Mouse (Mus musculus) liver, embryonic 13.5 days (tissue): ENCODE measurements around the gene Rusc1. TPM values are rescaled to one million over a fixed set of nuclear protein-coding genes. Genes with fewer than 3 reads are reported as not detected.

Source experiments
- ATAC-seq: fragments of 200-750 bp; cut with Nextera tagmentation; 2 replicates; pipeline ENCODE4 v1.8.0; 2017; ENCODE audit warnings: low read depth, mild to moderate bottlenecking, moderate number of reproducible peaks, moderate library complexity
- DNase-seq: peaks from one replicate; pipeline ENCODE4 v3.0.0; 2022
- H3K27ac ChIP-seq: fragments of 300-500 bp; sonication (generic); 2 replicates; pipeline ENCODE4 v1.5.1; 2015; ENCODE audit warnings: moderate library complexity, mild to moderate bottlenecking, inconsistent platforms
- H3K27me3 ChIP-seq: fragments of 300-500 bp; sonication (generic); 2 replicates; pipeline ENCODE4 v1.6.1; 2015; ENCODE audit warnings: mild to moderate bottlenecking, inconsistent platforms
- H3K36me3 ChIP-seq: fragments of 300-500 bp; sonication (generic); 2 replicates; pipeline ENCODE4 v1.6.1; 2015; ENCODE audit warnings: mild to moderate bottlenecking, inconsistent platforms
- H3K4me1 ChIP-seq: fragments of 300-500 bp; sonication (generic); replicated peaks from 2 replicates; pipeline ENCODE4 v1.6.1; 2015; ENCODE audit warnings: inconsistent platforms
- H3K4me2 ChIP-seq: fragments of 300-500 bp; sonication (generic); 2 replicates; pipeline ENCODE4 v1.6.1; 2015; ENCODE audit warnings: inconsistent platforms, mild to moderate bottlenecking, moderate library complexity
- H3K4me3 ChIP-seq: fragments of 300-500 bp; sonication (generic); replicated peaks from 2 replicates; pipeline ENCODE4 v1.5.1; 2015; ENCODE audit warnings: mild to moderate bottlenecking, inconsistent platforms
- H3K9ac ChIP-seq: fragments of 300-500 bp; sonication (generic); 2 replicates; pipeline ENCODE4 v1.6.1; 2015; ENCODE audit warnings: mild to moderate bottlenecking, inconsistent platforms
- H3K9me3 ChIP-seq: fragments of 300-500 bp; sonication (generic); replicated peaks from 2 replicates; pipeline ENCODE4 v1.6.1; 2016; ENCODE audit warnings: inconsistent platforms
- WGBS: fragments of 180-500 bp; shearing (Covaris S2); methylation state at CpG from one replicate; pipeline ENCODE4 v1.1.7; 2015; ENCODE audit not compliant: insufficient replicate concordance; 5-methylcytosine and 5-hydroxymethylcytosine counted together
- polyA plus RNA-seq: library from polyadenylated mRNA; unstranded; fragments of >200 nt; fragmentation: Nextera tagmentation; extraction: Ambion mirVana; gene quantifications from 2 replicates; pipeline ENCODE4 v1.2.1, GENCODE M21; 2015

The Rusc1 gene
- polyA plus RNA-seq = 5.5 and 5.9 TPM in 2 replicates

- Histone ChIP-seq H3K4me3 (peak within 1 kb of the TSS; percentile 26), H3K36me3 (peaks cover 44% of the 10 kb centered on the region), H3K4me1 (peaks cover 65% of the 10 kb centered on the region), H3K9ac (peak within 1 kb of the TSS; percentile 47), H3K27ac (no peak within 1 kb of the TSS), H3K9me3 (no peaks in the 10 kb centered on the region), H3K27me3 (peaks cover 37% of the 10 kb centered on the region), H3K4me2 (peak within 1 kb of the TSS; percentile 100)
- DNase-seq (peak; percentile 79), ATAC-seq (peak; percentile 41)
- WGBS = 6% methylated on average over 18 of the region's 18 CpGs
Measured at GRCm38 (mm10) chr3:89093175-89093574, at the start of gene Rusc1. Rusc1 (minus strand) TSS chr3:89093311.

GRCm38 (mm10) chr3:89136365-89136764 is 43.3 kb upstream of the Rusc1 start:
- peak overlapping the region; percentile 76 for H3K4me2 ChIP-seq
- H3K27me3 ChIP-seq = no peaks in the 10 kb centered on the region
- 16% methylated on average over 9 of the region's 9 CpGs for WGBS
- peak; percentile 47 for ATAC-seq
- no peaks in the 10 kb centered on the region for H3K9me3 ChIP-seq
- peaks cover 34% of the 10 kb centered on the region for H3K36me3 ChIP-seq
- peaks cover 95% of the 10 kb centered on the region for H3K4me1 ChIP-seq
- H3K9ac ChIP-seq = peak overlapping the region; percentile 85
- peak; percentile 68 for DNase-seq
- peak overlapping the region; percentile 73 for H3K4me3 ChIP-seq
- peak overlapping the region; percentile 95 for H3K27ac ChIP-seq

GRCm38 (mm10) chr3:89135958-89136357 is 42.8 kb upstream of the Rusc1 start, which contains the start of gene Pklr:
Pklr (plus strand) TSS chr3:89136142.
- H3K4me2 ChIP-seq = peak within 1 kb of the TSS; percentile 79
- peak; percentile 72 for DNase-seq
- no peaks in the 10 kb centered on the region for H3K27me3 ChIP-seq
- peak within 1 kb of the TSS; percentile 85 for H3K9ac ChIP-seq
- H3K4me1 ChIP-seq = peaks cover 93% of the 10 kb centered on the region
- peak; percentile 62 for ATAC-seq
- no peaks in the 10 kb centered on the region for H3K9me3 ChIP-seq
- WGBS = 15% methylated on average over 3 of the region's 3 CpGs
- peak within 1 kb of the TSS; percentile 95 for H3K27ac ChIP-seq
- peak within 1 kb of the TSS; percentile 73 for H3K4me3 ChIP-seq
- peaks cover 30% of the 10 kb centered on the region for H3K36me3 ChIP-seq

GRCm38 (mm10) chr3:89133752-89134151 is 40.6 kb upstream of the Rusc1 start:
- Histone ChIP-seq H3K9ac (peak overlapping the region; percentile 75), H3K27ac (peak overlapping the region; percentile 95), H3K4me2 (peak overlapping the region; percentile 79), H3K4me1 (peaks cover 93% of the 10 kb centered on the region), H3K36me3 (peaks cover 8% of the 10 kb centered on the region), H3K4me3 (peak overlapping the region; percentile 55), H3K9me3 (no peaks in the 10 kb centered on the region), H3K27me3 (no peaks in the 10 kb centered on the region)
- ATAC-seq (peak; percentile 8), DNase-seq (no peak)
- 18% methylated on average over 1 of the region's 1 CpGs for WGBS

DNA sequence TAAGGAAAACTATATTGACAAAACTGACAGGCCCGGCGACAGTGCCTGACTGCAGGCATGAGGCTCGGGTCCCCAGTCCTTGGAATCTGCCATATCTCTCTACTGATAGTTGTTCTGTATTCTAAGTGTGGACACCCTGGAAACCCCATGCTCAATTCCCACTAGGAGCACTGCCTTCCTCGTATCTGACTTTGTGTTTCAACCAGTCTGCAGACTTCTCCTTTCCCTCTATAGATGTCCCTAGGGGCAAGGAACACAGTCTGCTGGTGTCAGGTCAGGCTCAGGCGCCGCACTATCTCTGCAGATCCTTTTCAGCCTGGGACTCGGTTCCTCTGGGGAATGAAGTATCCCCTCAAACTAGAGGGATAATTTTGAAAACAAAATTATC is 39.9 kb upstream of the Rusc1 start:
- no peak for ATAC-seq
- Histone ChIP-seq H3K9me3 (no peaks in the 10 kb centered on the region), H3K36me3 (peaks cover 2% of the 10 kb centered on the region; the same call in 1 of the 2 replicates), H3K27ac (peak overlapping the region; percentile 95), H3K4me3 (peak overlapping the region; percentile 55), H3K4me1 (peaks cover 93% of the 10 kb centered on the region), H3K4me2 (peak overlapping the region; percentile 79), H3K9ac (peak overlapping the region; percentile 75), H3K27me3 (no peaks in the 10 kb centered on the region)
- no peak for DNase-seq
- WGBS = 28% methylated on average over 7 of the region's 7 CpGs

DNA sequence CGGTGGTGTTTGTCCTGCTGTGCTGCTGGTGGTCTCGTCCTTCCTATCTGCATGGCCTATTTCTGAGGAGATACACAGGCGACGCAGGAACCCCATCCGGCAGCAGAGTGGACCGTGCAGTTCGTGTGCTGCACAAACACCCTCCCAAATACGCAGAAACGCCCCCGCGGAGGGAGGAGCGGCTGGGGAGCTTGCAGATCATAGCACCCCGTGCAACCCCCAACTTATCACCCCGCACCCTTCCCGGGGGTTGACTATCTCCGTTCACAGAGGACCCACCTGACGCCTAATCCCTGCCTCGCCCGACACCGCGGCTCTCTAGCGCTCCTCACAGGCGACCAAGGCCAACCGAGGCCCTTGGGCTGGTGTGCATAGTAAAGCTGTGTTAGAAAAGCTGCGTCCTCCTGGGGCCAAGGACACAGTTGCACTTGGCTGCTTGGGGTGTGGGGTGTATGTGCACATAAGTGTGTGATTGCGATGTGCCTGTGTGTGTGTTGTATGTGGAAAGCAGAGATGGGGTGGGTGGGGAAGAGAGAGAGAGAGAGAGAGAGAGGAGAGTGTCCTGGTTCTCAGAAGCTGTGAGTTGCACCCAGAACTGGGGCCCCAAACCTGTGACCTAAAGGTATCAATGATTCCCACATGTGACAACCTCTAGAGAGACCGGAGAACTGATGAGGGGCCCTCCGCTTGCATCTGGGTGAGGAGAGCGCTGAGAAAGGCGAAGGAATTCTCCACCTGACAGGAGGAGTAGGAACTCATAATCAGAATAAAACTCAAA is 39.4 kb upstream of the Rusc1 start:
- H3K36me3 ChIP-seq = no peaks in the 10 kb centered on the region
- 3% methylated on average over 30 of the region's 30 CpGs for WGBS
- H3K4me1 ChIP-seq = peaks cover 93% of the 10 kb centered on the region
- H3K27ac ChIP-seq = peak overlapping the region; percentile 95
- H3K4me2 ChIP-seq = peak overlapping the region; percentile 79
- H3K9me3 ChIP-seq = no peaks in the 10 kb centered on the region
- peak; percentile 95 for DNase-seq
- peak; percentile 89 for ATAC-seq
- peak overlapping the region; percentile 55 for H3K4me3 ChIP-seq
- H3K9ac ChIP-seq = peak overlapping the region; percentile 75
- H3K27me3 ChIP-seq = no peaks in the 10 kb centered on the region

DNA sequence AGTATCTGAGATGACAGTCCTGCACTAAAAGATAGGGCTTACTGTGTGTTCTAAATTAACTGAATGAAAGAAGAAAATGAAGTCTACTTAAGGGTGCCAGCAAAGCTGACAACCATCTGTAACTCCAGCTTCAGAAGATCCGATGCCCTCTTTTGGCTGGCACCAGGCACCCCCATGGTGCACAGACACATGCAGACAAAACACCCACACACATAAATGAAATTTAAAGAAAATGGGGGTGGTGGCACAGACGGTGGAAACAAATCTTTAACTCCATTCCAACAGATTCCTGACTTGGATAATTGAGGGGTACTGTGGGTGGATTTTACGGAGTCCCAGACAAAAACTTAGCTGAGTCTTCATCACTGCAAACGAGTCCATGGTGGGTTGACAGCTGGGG is 38.7 kb upstream of the Rusc1 start:
- peak overlapping the region; percentile 79 for H3K4me2 ChIP-seq
- DNase-seq (no peak), ATAC-seq (no peak)
- H3K9me3 ChIP-seq = no peaks in the 10 kb centered on the region
- peak overlapping the region; percentile 75 for H3K9ac ChIP-seq
- H3K27ac ChIP-seq = peak overlapping the region; percentile 95
- no peaks in the 10 kb centered on the region for H3K36me3 ChIP-seq
- WGBS = 18% methylated on average over 4 of the region's 4 CpGs
- H3K27me3 ChIP-seq = no peaks in the 10 kb centered on the region
- H3K4me1 ChIP-seq = peaks cover 91% of the 10 kb centered on the region
- peak overlapping the region; percentile 55 for H3K4me3 ChIP-seq

- H3K4me3 ChIP-seq = no peak overlapping the region
- H3K9ac ChIP-seq = no peak overlapping the region
- no peaks in the 10 kb centered on the region for H3K9me3 ChIP-seq
- ATAC-seq (no peak), DNase-seq (no peak)
- no peaks in the 10 kb centered on the region for H3K36me3 ChIP-seq
- H3K4me1 ChIP-seq = peaks cover 74% of the 10 kb centered on the region
- no peak overlapping the region for H3K4me2 ChIP-seq
- peak overlapping the region; percentile 67 for H3K27ac ChIP-seq
- H3K27me3 ChIP-seq = no peaks in the 10 kb centered on the region
- 78% methylated on average over 3 of the region's 3 CpGs for WGBS
Measured at GRCm38 (mm10) chr3:89129908-89130307, 36.8 kb upstream of the Rusc1 start.

- Histone ChIP-seq H3K4me2 (no peak overlapping the region), H3K9ac (no peak overlapping the region), H3K4me1 (peaks cover 51% of the 10 kb centered on the region), H3K4me3 (no peak overlapping the region), H3K36me3 (no peaks in the 10 kb centered on the region), H3K9me3 (no peaks in the 10 kb centered on the region), H3K27ac (no peak overlapping the region), H3K27me3 (no peaks in the 10 kb centered on the region)
- WGBS = 84% methylated on average over 3 of the region's 3 CpGs
- no peak for ATAC-seq
- no peak for DNase-seq
Measured at GRCm38 (mm10) chr3:89125981-89126380, 32.9 kb upstream of the Rusc1 start.

GRCm38 (mm10) chr3:89124241-89124640 is 31.1 kb upstream of the Rusc1 start:
- peaks cover 34% of the 10 kb centered on the region for H3K4me1 ChIP-seq
- H3K27ac ChIP-seq = no peak overlapping the region
- no peaks in the 10 kb centered on the region for H3K9me3 ChIP-seq
- H3K9ac ChIP-seq = no peak overlapping the region
- ATAC-seq (no peak), DNase-seq (no peak)
- H3K36me3 ChIP-seq = no peaks in the 10 kb centered on the region
- WGBS = 58% methylated on average over 3 of the region's 3 CpGs
- H3K4me2 ChIP-seq = no peak overlapping the region
- H3K4me3 ChIP-seq = no peak overlapping the region
- H3K27me3 ChIP-seq = no peaks in the 10 kb centered on the region

- no peak overlapping the region for H3K4me3 ChIP-seq
- WGBS = 67% methylated on average over 2 of the region's 2 CpGs
- no peak overlapping the region for H3K4me2 ChIP-seq
- DNase-seq (no peak), ATAC-seq (no peak)
- no peaks in the 10 kb centered on the region for H3K36me3 ChIP-seq
- H3K4me1 ChIP-seq = peaks cover 24% of the 10 kb centered on the region
- H3K9me3 ChIP-seq = no peaks in the 10 kb centered on the region
- no peaks in the 10 kb centered on the region for H3K27me3 ChIP-seq
- H3K27ac ChIP-seq = no peak overlapping the region
- H3K9ac ChIP-seq = no peak overlapping the region
Measured at GRCm38 (mm10) chr3:89123313-89123712, 30.2 kb upstream of the Rusc1 start.

- peak overlapping the region; percentile 75 for H3K27ac ChIP-seq
- peak; percentile 64 for DNase-seq
- peak overlapping the region; percentile 47 for H3K4me2 ChIP-seq
- H3K36me3 ChIP-seq = no peaks in the 10 kb centered on the region
- H3K9ac ChIP-seq = no peak overlapping the region
- WGBS = 5% methylated on average over 2 of the region's 2 CpGs
- no peak overlapping the region for H3K4me3 ChIP-seq
- no peaks in the 10 kb centered on the region for H3K27me3 ChIP-seq
- H3K9me3 ChIP-seq = no peaks in the 10 kb centered on the region
- peaks cover 34% of the 10 kb centered on the region for H3K4me1 ChIP-seq
- ATAC-seq = peak; percentile 85
Measured at GRCm38 (mm10) chr3:89115522-89115921, 22.4 kb upstream of the Rusc1 start.
